Mouse (Mus musculus) thymus, adult 2 months (tissue): ENCODE measurements at regions not wholly inside any gene's neighbourhood (a gene's known extent, or its start where the extent isn't known, plus 50 kb on each side); places are given as distances from the start of the nearest gene placed in this dataset.

Source experiments
- DNase-seq: peaks from one replicate; pipeline ENCODE4 v3.0.0; 2021
- H3K27ac ChIP-seq: fragments of 200-500 bp; 2 replicates; pipeline ENCODE4 v1.5.1; 2012; ENCODE audit warnings: low read length, control low read depth; ENCODE audit not compliant: control insufficient read depth, insufficient read depth
- H3K27me3 ChIP-seq: fragments of 200-500 bp; 2 replicates; pipeline ENCODE4 v1.6.1; 2012; ENCODE audit warnings: mild to moderate bottlenecking, low read length, moderate library complexity, mixed read lengths; ENCODE audit not compliant: control insufficient read depth, insufficient read depth
- H3K36me3 ChIP-seq: fragments of 200-500 bp; 2 replicates; pipeline ENCODE4 v1.6.1; 2012; ENCODE audit warnings: mild to moderate bottlenecking, low read length, moderate library complexity; ENCODE audit not compliant: control insufficient read depth, insufficient read depth
- H3K4me1 ChIP-seq: fragments of 200-500 bp; replicated peaks from 2 replicates; pipeline ENCODE4 v1.6.1; 2012; ENCODE audit warnings: low read length; ENCODE audit not compliant: control insufficient read depth, insufficient read depth
- H3K4me3 ChIP-seq: fragments of 200-500 bp; 2 replicates; pipeline ENCODE4 v1.5.1; 2012; ENCODE audit warnings: mild to moderate bottlenecking, low read length, control low read depth, moderate library complexity; ENCODE audit not compliant: control insufficient read depth, insufficient read depth
- CTCF ChIP-seq: fragments of 200-500 bp; IDR thresholded peaks from 2 replicates; pipeline ENCODE4 v1.5.1; 2012; ENCODE audit warnings: mild to moderate bottlenecking, control low read depth, low read length, moderate library complexity, borderline replicate concordance; ENCODE audit not compliant: control insufficient read depth, poor library complexity, insufficient read depth; ENCODE audit errors: extremely low read depth
- POLR2A ChIP-seq: fragments of 200-500 bp; IDR thresholded peaks from 2 replicates; pipeline ENCODE4 v1.6.1; 2012; ENCODE audit warnings: mild to moderate bottlenecking, low read length, control low read depth, moderate library complexity; ENCODE audit not compliant: control insufficient read depth, poor library complexity, insufficient read depth; ENCODE audit errors: extremely low read depth
- WGBS: fragments of 180-500 bp; shearing (Covaris S2); methylation state at CpG from one replicate; pipeline ENCODE4 v1.1.7; 2018; 5-methylcytosine and 5-hydroxymethylcytosine counted together

DNA sequence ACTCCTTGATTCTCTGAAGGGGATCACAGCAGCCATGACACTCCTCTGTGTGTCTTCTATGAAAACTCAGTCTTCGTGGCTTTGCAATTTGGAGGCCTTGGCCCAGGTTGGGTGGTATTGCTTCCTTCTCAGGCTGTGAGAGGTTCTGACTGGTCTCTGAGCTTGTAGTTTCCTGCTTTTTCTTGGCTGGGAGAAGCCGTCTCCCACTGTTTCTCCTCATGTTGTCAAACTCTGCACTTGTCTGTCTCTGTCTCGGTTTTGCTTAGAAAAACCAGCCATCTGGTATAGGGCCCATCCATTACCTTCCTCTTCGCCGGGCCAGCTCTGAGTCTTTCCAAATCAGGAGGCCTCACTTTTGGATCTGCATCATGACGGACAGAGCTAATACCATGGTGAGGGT, 360.3 kb downstream of the Fam19a5 start:
- H3K4me1 ChIP-seq = no peaks in the 10 kb centered on the region
- no peaks in the 10 kb centered on the region for H3K27me3 ChIP-seq
- TF ChIP-seq CTCF = no peak
- TF ChIP-seq POLR2A = no peak
- no peaks in the 10 kb centered on the region for H3K36me3 ChIP-seq
- H3K27ac ChIP-seq = no peak overlapping the region
- no peak for DNase-seq
- 90% methylated on average over 6 of the region's 6 CpGs for WGBS
- H3K4me3 ChIP-seq = no peak overlapping the region

GRCm38 (mm10) chr15:87906310-87906709, 362.2 kb downstream of the Fam19a5 start:
- DNase-seq = no peak
- no peak for TF ChIP-seq CTCF
- TF ChIP-seq POLR2A = no peak
- no peaks in the 10 kb centered on the region for H3K4me1 ChIP-seq
- no peak overlapping the region for H3K4me3 ChIP-seq
- H3K27me3 ChIP-seq = no peaks in the 10 kb centered on the region
- no peaks in the 10 kb centered on the region for H3K36me3 ChIP-seq
- H3K27ac ChIP-seq = no peak overlapping the region
- 87% methylated on average over 5 of the region's 5 CpGs for WGBS

DNA sequence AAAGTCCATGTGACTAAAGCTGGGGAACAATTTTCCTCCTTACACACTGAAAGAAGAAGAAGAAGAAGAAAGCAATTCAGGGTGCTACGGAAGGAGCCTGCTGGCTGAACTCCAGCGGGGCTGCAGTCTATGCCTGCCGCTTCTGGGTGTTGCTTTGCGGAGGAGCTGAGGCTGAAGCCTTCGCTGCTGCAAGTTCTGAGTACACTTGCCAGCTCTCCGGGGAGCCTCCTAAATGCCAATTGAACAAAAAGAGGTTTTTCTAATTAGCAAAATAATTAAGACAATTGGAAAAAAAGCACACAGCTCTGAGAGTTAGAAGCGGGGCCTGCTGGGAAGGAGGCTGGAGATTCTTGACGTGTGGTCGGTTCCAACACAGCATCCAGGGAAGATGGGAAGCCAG, 378.0 kb downstream of the Fam19a5 start:
- no peaks in the 10 kb centered on the region for H3K36me3 ChIP-seq
- H3K27me3 ChIP-seq = no peaks in the 10 kb centered on the region
- no peak overlapping the region for H3K27ac ChIP-seq
- WGBS = 85% methylated on average over 9 of the region's 9 CpGs
- DNase-seq = no peak
- TF ChIP-seq CTCF = no peak
- TF ChIP-seq POLR2A = no peak
- H3K4me3 ChIP-seq = no peak overlapping the region
- H3K4me1 ChIP-seq = no peaks in the 10 kb centered on the region

DNA sequence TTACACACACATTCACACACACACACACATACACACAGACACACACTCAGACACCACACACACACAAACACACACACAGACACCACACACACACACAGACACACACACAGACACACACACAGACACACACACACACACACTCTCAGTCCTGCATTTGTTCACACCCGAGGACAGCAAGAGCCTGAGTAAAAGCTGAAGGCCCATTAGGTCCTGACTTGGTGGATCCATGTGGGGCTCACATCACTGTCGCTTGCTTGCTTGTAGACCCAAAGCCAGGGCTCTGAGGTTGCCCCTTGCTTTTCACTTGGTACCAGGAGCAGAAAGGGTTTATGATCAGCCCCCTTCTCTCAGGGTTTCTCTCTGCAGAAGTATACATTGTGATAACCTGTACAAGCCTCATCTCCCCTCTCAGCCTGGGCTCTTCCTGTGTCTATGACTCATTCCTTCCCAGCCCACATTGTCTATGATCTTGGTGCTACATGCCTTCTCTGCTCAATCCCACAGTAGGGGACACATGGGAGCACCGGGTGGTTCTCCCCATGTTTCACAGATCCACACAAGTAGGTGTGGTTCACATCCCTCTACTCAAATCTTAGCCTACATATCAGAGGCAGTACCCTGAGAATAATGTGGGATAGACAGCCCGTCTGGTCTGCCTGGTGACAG, 378.8 kb downstream of the Fam19a5 start:
- 80% methylated on average over 4 of the region's 4 CpGs for WGBS
- no peak for TF ChIP-seq CTCF
- TF ChIP-seq POLR2A = no peak
- H3K4me1 ChIP-seq = no peaks in the 10 kb centered on the region

GRCm38 (mm10) chr15:87923906-87924305, 379.8 kb downstream of the Fam19a5 start:
- 43% methylated on average over 9 of the region's 9 CpGs for WGBS
- H3K4me1 ChIP-seq = no peaks in the 10 kb centered on the region
- DNase-seq = no peak
- no peak overlapping the region for H3K27ac ChIP-seq
- no peak overlapping the region for H3K4me3 ChIP-seq
- H3K27me3 ChIP-seq = no peaks in the 10 kb centered on the region
- TF ChIP-seq POLR2A (no peak), CTCF (no peak)
- H3K36me3 ChIP-seq = no peaks in the 10 kb centered on the region

More for the DNA sequence above, 378.8 kb downstream of the Fam19a5 start:
- H3K36me3 ChIP-seq = no peaks in the 10 kb centered on the region
- no peaks in the 10 kb centered on the region for H3K27me3 ChIP-seq
- DNase-seq = no peak
- H3K4me3 ChIP-seq = no peak overlapping the region
- H3K27ac ChIP-seq = no peak overlapping the region

DNA sequence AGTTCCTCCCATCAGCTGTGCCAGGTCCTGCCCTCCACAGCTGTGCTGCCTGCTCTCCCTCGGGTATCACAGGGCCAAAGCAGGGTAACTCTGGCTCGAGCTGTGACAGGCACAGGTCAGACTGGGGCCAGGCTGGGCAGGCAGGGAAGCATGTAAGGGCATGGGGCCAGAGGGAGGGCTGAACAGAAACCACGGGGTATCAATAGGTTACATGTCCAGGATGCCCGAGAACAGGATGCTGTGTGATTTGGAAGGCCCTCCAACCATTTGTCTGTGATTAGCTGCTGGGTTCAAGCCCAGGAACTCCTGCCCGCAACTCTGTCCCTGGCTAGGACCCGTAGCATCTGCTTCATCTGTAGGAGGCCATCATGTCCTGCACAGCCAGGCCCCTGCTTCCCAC, 391.9 kb downstream of the Fam19a5 start:
- 80% methylated on average over 6 of the region's 6 CpGs for WGBS
- H3K36me3 ChIP-seq = no peaks in the 10 kb centered on the region
- no peaks in the 10 kb centered on the region; the same call in 1 of the 2 replicates for H3K27me3 ChIP-seq
- no peak overlapping the region for H3K4me3 ChIP-seq
- no peak for DNase-seq
- no peak for TF ChIP-seq POLR2A
- TF ChIP-seq CTCF = no peak
- H3K27ac ChIP-seq = no peak overlapping the region
- no peaks in the 10 kb centered on the region for H3K4me1 ChIP-seq

GRCm38 (mm10) chr15:87940837-87941236, 396.7 kb downstream of the Fam19a5 start:
- 68% methylated on average over 3 of the region's 3 CpGs for WGBS
- Histone ChIP-seq H3K27me3 (no peaks in the 10 kb centered on the region), H3K36me3 (no peaks in the 10 kb centered on the region), H3K4me1 (no peaks in the 10 kb centered on the region), H3K27ac (no peak overlapping the region), H3K4me3 (no peak overlapping the region)
- TF ChIP-seq POLR2A (no peak), CTCF (no peak)
- no peak for DNase-seq
